Mouse (Mus musculus) lung, adult 18-20 months (tissue): ENCODE data around the gene E330017A01Rik.
"Not testable (repeated sequence)": the region's sequence is repeated elsewhere in the genome, so short reads cannot be mapped to it uniquely, and the experiment has no call there.

Source experiments
- DNase-seq, 2 experiments: peaks; one replicate each; pipeline ENCODE4 v3.0.0; 2022; ENCODE audit warnings: mixed read lengths in 2 of 2

The E330017A01Rik gene

GRCm38 (mm10) chr16:58638689-58639175 is at the start of gene E330017A01Rik:
Gene E330017A01Rik, minus strand, starts transcription at chr16:58638739.
- DNase-seq, result no peak

GRCm38 (mm10) chr16:58685548-58686537 is 47.3 kb upstream of the E330017A01Rik start:
- no peak for DNase-seq

GRCm38 (mm10) chr16:58684537-58684936 is 46.0 kb upstream of the E330017A01Rik start:
- DNase-seq, result no peak

- DNase-seq, result no peak
Observed at GRCm38 (mm10) chr16:58683911-58684310, 45.4 kb upstream of the E330017A01Rik start.

GRCm38 (mm10) chr16:58682870-58683269 is 44.3 kb upstream of the E330017A01Rik start:
- DNase-seq, result no peak

GRCm38 (mm10) chr16:58682046-58682445 is 43.5 kb upstream of the E330017A01Rik start:
- no peak for DNase-seq

GRCm38 (mm10) chr16:58678660-58679059 is 40.1 kb upstream of the E330017A01Rik start:
- no peak for DNase-seq

- DNase-seq, result no peak
Observed at GRCm38 (mm10) chr16:58677491-58677890, 39.0 kb upstream of the E330017A01Rik start.

GRCm38 (mm10) chr16:58676633-58677032 is 38.1 kb upstream of the E330017A01Rik start:
- no peak for DNase-seq

- no peak for DNase-seq
Observed at GRCm38 (mm10) chr16:58676156-58676555, 37.6 kb upstream of the E330017A01Rik start.

GRCm38 (mm10) chr16:58675256-58675655 is 36.7 kb upstream of the E330017A01Rik start:
- no peak for DNase-seq

- DNase-seq, result no peak
Observed at GRCm38 (mm10) chr16:58673811-58674410, 35.4 kb upstream of the E330017A01Rik start.

GRCm38 (mm10) chr16:58672396-58672795 is 33.9 kb upstream of the E330017A01Rik start:
- DNase-seq, result no peak

GRCm38 (mm10) chr16:58671212-58671985 is 32.9 kb upstream of the E330017A01Rik start:
- no peak for DNase-seq

GRCm38 (mm10) chr16:58670643-58671042 is 32.1 kb upstream of the E330017A01Rik start:
- peak; percentile 12 to 29 for DNase-seq

GRCm38 (mm10) chr16:58669917-58670630 is 31.5 kb upstream of the E330017A01Rik start, which contains the start of gene Cpox:
Gene Cpox, plus strand, starts transcription at chr16:58670292.
- peak; percentile 82 for DNase-seq

- DNase-seq, result no peak
Observed at GRCm38 (mm10) chr16:58669264-58669663, 30.7 kb upstream of the E330017A01Rik start.

- no peak for DNase-seq
Observed at GRCm38 (mm10) chr16:58668586-58668985, 30.0 kb upstream of the E330017A01Rik start.

- DNase-seq, result not testable (repeated sequence)
Observed at GRCm38 (mm10) chr16:58666681-58667080, 28.1 kb upstream of the E330017A01Rik start.

- not testable (repeated sequence) for DNase-seq
Observed at GRCm38 (mm10) chr16:58665137-58665536, 26.6 kb upstream of the E330017A01Rik start.

- no peak for DNase-seq
Observed at GRCm38 (mm10) chr16:58663816-58664215, 25.3 kb upstream of the E330017A01Rik start.

GRCm38 (mm10) chr16:58663021-58663420 is 24.5 kb upstream of the E330017A01Rik start:
- no peak for DNase-seq
